Mouse (Mus musculus) brain, embryonic 14.5 days (tissue): ENCODE data around the gene Fmnl1.

ENCODE experiments used
- CTCF ChIP-seq: fragments of 200-500 bp; IDR thresholded peaks from 2 replicates; pipeline ENCODE4 v1.5.1; 2012; ENCODE audit warnings: inconsistent platforms, mild to moderate bottlenecking, moderate library complexity, borderline replicate concordance; ENCODE audit not compliant: insufficient read depth, insufficient read length; ENCODE audit errors: extremely low read depth
- POLR2A ChIP-seq: fragments of 200-500 bp; IDR thresholded peaks from 2 replicates; pipeline ENCODE4 v1.6.1; 2012; ENCODE audit warnings: mild to moderate bottlenecking, inconsistent platforms, borderline replicate concordance; ENCODE audit not compliant: poor library complexity, insufficient read depth, insufficient read length, severe bottlenecking; ENCODE audit errors: extremely low read depth

- TF ChIP-seq CTCF: no peak
- TF ChIP-seq POLR2A: no peak
Measured at GRCm38 (mm10) chr11:103236431-103236830, 65.5 kb downstream of the Fmnl1 start.
